Mouse (Mus musculus) limb, embryonic 15.5 days (tissue): ENCODE results near the gene Taf5. TPM values are rescaled to one million over a fixed set of nuclear protein-coding genes. Genes with fewer than 3 reads are reported as not detected.
A peak's percentile ranks its signal among the peaks of the same experiment; 100 is the strongest.

Experiments used
- ATAC-seq: fragments of 200-750 bp; cut with Nextera tagmentation; 2 replicates; pipeline ENCODE4 v1.8.0; 2017; ENCODE audit warnings: low read depth, moderate TSS enrichment; ENCODE audit not compliant: insufficient number of reproducible peaks, low FRiP score, low TSS enrichment
- H3K27ac ChIP-seq: fragments of 300-500 bp; sonication (generic); 2 replicates; pipeline ENCODE4 v1.5.1; 2015; ENCODE audit warnings: moderate library complexity, mild to moderate bottlenecking, inconsistent platforms
- H3K27me3 ChIP-seq: fragments of 300-500 bp; sonication (generic); 2 replicates; pipeline ENCODE4 v1.6.1; 2015; ENCODE audit warnings: inconsistent platforms
- H3K36me3 ChIP-seq: fragments of 300-500 bp; sonication (generic); 2 replicates; pipeline ENCODE4 v1.6.1; 2015; ENCODE audit warnings: inconsistent platforms
- H3K4me1 ChIP-seq: fragments of 300-500 bp; sonication (generic); 2 replicates; pipeline ENCODE4 v1.6.1; 2015; ENCODE audit warnings: inconsistent platforms
- H3K4me2 ChIP-seq: fragments of 300-500 bp; sonication (generic); 2 replicates; pipeline ENCODE4 v1.6.1; 2015; ENCODE audit warnings: mild to moderate bottlenecking, inconsistent platforms
- H3K4me3 ChIP-seq: fragments of 300-500 bp; sonication (generic); 2 replicates; pipeline ENCODE4 v1.5.1; 2015; ENCODE audit warnings: mild to moderate bottlenecking, inconsistent platforms
- H3K9ac ChIP-seq: fragments of 300-500 bp; sonication (generic); 2 replicates; pipeline ENCODE4 v1.6.1; 2015; ENCODE audit warnings: inconsistent platforms
- H3K9me3 ChIP-seq: fragments of 300-500 bp; sonication (generic); 2 replicates; pipeline ENCODE4 v1.6.1; 2016; ENCODE audit warnings: inconsistent platforms
- WGBS: fragments of 180-500 bp; shearing (Covaris S2); methylation state at CpG from one replicate; pipeline ENCODE4 v1.1.7; 2015; 5-methylcytosine and 5-hydroxymethylcytosine counted together
- polyA plus RNA-seq: library from polyadenylated mRNA; unstranded; fragments of >200 nt; fragmentation: Nextera tagmentation; extraction: Ambion mirVana; gene quantifications from 2 replicates; pipeline ENCODE4 v1.2.1, GENCODE M21; 2015

Gene Taf5
- polyA plus RNA-seq, 1 experiment from 2014 or later = 4.6 TPM

DNA sequence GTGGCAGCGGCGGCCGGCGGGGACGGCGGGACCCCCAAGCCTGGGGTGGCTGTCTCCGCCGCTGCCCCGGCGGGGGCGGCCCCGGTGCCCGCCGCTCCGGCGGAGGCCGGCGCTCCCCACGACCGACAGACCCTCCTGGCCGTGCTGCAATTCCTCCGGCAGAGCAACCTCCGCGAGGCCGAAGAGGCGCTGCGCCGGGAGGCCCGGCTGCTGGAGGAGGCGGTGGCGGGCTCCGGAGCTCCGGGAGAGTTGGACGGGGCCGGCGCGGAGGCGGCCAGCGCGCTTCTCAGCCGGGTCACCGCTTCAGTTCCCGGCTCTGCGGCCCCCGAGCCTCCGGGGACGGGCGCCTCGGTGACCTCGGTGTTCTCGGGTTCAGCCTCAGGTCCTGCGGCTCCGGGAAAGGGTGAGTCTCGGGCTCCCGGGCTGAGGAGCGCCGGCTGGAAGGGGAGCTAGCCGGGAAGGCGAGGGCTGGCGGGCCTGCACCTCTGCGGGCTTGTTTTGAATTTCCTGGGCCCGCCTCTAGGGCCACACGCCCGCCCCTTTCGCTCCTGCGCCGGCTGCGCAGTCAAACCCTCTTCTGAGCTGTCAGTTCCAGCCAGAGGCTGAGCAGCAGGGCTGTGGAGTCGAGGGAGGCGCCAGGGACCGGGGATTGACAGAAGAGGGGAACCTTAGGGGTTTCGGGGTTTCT lies 522 bp downstream of the Taf5 start:
- 0% methylated on average over 72 of the region's 72 CpGs for WGBS

DNA sequence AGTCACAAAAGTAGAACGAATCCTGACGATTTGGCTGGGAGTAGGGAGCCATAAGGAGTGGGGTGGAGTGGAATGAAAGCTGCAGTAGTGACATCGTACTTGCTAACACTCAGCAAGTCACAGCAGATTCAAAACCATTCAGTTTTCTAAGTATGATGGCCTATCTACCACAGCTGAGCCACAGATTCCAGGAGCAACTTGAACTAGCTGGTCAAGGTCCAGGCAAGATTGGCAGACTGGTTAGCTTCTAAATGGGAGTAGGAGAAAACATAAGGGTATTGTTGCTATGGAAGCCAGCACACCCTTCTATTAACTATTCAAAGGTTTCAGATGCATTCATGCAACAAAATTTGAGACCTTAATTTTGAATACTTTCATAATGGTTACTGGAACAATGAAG lies 20.7 kb downstream of the Taf5 start:
- Histone ChIP-seq H3K27me3 (no peaks in the 10 kb centered on the region), H3K9me3 (no peaks in the 10 kb centered on the region), H3K36me3 (peaks cover 34% of the 10 kb centered on the region), H3K4me3 (no peak overlapping the region), H3K4me1 (peaks cover 20% of the 10 kb centered on the region), H3K4me2 (no peak overlapping the region), H3K27ac (no peak overlapping the region), H3K9ac (no peak overlapping the region)
- 78% methylated on average over 3 of the region's 3 CpGs for WGBS
- no peak for ATAC-seq

More for the DNA sequence above, 522 bp downstream of the Taf5 start:
- Histone ChIP-seq H3K4me3 (peak overlapping the region; percentile 80), H3K27ac (peak overlapping the region; percentile 92), H3K4me2 (peak overlapping the region; percentile 69), H3K36me3 (peaks cover 20% of the 10 kb centered on the region), H3K9ac (peak overlapping the region; percentile 90), H3K27me3 (no peaks in the 10 kb centered on the region), H3K9me3 (no peaks in the 10 kb centered on the region), H3K4me1 (peaks cover 10% of the 10 kb centered on the region)
- peak; percentile 88 for ATAC-seq

DNA sequence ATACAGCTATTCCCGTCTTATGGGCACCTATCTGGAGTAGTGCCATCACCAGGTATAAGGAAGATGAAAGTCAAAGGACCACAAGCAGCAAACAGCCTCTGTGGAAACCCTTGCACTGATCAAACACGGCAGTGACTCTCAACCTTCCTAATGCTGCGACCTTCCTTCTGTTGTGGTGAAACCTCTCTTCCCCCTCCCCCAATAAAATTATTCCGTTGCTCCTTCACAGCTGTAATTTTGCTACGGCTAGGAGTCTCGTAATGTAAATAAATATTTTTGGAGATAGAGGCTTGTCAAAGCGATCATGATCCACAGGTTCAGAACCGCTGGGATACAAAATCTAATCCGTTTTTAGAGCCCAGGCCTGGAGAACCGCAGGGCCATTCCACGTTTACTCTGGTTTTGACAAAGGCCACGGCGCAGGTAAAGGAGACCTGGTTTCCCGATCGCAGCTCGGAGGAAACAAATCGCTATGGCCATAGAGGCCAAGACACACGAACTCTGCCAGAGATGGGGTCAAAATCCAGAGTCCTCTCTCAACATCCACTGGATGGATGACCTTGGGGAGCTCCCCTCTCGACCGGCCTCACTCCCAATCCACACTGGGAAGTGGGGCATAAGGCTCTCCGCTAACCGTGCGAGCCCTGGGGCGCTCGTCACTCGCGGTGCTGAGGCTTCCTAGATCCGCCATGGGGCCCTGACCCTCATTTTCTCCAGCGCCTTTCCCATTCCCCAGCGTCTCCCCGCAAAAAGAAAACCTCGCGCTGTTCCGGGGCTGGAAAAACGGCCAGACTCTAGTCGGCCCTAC lies 22.4 kb downstream of the Taf5 start:
- H3K36me3 ChIP-seq = peaks cover 31% of the 10 kb centered on the region
- 1% methylated on average over 36 of the region's 36 CpGs for WGBS
- peak overlapping the region; percentile 66 for H3K4me3 ChIP-seq
- H3K9me3 ChIP-seq = no peaks in the 10 kb centered on the region
- ATAC-seq = peak; percentile 36
- H3K9ac ChIP-seq = peak overlapping the region; percentile 88
- H3K4me1 ChIP-seq = peaks cover 20% of the 10 kb centered on the region
- H3K27me3 ChIP-seq = no peaks in the 10 kb centered on the region
- H3K4me2 ChIP-seq = peak overlapping the region; percentile 74
- H3K27ac ChIP-seq = peak overlapping the region; percentile 75

DNA sequence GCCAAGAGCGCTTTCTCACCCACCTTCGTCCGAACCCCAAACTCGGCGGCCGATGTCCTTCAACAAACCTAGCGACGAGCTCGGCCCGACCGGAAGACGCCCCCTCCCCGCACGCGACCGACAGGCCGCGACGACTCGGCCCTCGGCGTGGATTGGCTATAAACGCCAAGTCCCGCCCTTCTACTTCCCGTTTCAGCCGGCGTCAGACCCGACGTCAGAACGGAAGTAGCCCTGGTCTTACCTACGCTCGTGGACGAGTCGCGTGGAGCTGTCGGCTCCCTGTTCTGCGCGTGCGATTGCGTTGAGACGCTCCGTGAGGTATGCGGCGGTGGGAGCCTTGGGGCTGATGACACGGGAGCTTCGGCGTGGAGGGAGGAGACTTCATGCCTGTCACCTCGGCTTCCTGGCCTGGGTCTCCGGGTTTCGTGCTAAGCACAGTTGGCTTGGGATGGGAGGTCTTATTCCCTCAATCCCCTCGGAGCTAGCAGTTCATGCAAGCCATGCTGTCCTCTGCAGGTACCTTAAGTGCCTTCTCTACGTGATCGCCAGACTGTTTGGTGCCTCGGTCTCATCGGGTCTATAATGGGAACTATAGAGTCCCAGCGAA lies 23.1 kb downstream of the Taf5 start, which contains the start of the genes Usmg5 and Pdcd11:
Usmg5 (minus strand) TSS at position 98 of the 607 bp plus-strand sequence.
Pdcd11 (plus strand) TSS at position 219 of the 607 bp plus-strand sequence.
- ATAC-seq = peak; percentile 95
- Histone ChIP-seq H3K4me1 (peaks cover 20% of the 10 kb centered on the region), H3K27me3 (no peaks in the 10 kb centered on the region), H3K4me2 (peak within 1 kb of the TSS; percentile 74), H3K27ac (peak within 1 kb of the TSS; percentile 81), H3K9ac (peak within 1 kb of the TSS; percentile 88), H3K36me3 (peaks cover 33% of the 10 kb centered on the region), H3K4me3 (peak within 1 kb of the TSS; percentile 66), H3K9me3 (no peaks in the 10 kb centered on the region)
- WGBS = under 1% methylated on average over 56 of the region's 56 CpGs

DNA sequence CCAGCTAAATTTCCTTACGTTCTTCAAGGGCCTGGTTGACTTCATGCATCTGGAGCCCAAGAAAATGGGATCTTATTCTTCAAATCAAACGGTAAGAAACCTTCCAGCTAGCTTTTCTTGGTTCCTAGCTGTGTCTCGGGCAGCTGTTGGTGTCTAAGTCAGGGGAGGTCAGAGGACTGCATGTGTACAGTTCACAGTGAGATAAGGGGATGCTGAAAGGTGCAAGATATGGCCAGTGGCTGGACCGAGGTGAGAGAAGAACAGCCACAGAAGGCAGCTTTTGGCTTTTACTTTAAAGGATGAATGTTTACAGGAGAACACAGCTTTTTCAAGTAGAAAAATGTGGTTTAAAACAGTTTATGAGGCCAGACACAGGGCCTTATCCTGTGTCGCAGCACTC lies 33.5 kb downstream of the Taf5 start:
- 95% methylated on average over 5 of the region's 5 CpGs for WGBS
- no peak overlapping the region for H3K9ac ChIP-seq
- H3K9me3 ChIP-seq = no peaks in the 10 kb centered on the region
- H3K36me3 ChIP-seq = peaks cover 97% of the 10 kb centered on the region
- no peak overlapping the region for H3K4me2 ChIP-seq
- H3K4me3 ChIP-seq = no peak overlapping the region
- no peaks in the 10 kb centered on the region for H3K27me3 ChIP-seq
- ATAC-seq = no peak
- no peaks in the 10 kb centered on the region for H3K4me1 ChIP-seq
- no peak overlapping the region for H3K27ac ChIP-seq

DNA sequence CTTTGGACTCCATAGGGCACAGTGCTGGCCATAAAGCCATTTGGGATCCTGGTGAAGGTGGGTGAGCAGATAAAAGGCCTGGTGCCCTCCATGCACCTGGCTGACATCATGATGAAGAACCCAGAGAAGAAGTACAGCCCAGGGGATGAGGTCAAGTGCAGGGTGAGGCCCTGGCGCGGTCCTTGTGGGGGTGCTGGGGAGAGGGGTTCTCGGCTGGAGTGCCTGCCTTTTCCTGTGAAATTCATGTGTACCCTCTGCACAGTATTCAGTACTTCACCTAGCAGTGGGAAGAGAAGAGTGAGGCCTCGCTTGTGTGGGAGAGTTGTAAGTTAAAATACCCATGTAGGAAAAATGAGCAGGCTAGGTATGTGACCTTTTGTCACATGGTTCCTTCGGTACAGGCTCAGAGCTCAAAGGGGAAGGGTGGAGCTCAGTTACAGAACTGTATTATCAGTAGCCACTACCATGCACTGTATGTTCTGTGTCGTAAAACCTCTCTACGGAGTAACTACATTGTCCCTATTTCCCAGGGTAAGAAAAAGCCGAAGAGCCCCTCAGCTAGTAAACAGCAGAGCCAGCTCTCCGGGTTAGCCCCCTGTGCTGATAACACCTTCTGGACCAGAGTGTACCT lies 37.2 kb downstream of the Taf5 start:
- WGBS = 90% methylated on average over 9 of the region's 9 CpGs
- peaks cover 99% of the 10 kb centered on the region for H3K36me3 ChIP-seq
- H3K9ac ChIP-seq = no peak overlapping the region
- no peak for ATAC-seq
- H3K4me1 ChIP-seq = no peaks in the 10 kb centered on the region
- no peak overlapping the region for H3K27ac ChIP-seq
- H3K27me3 ChIP-seq = no peaks in the 10 kb centered on the region
- H3K4me3 ChIP-seq = no peak overlapping the region
- H3K9me3 ChIP-seq = no peaks in the 10 kb centered on the region
- H3K4me2 ChIP-seq = no peak overlapping the region

DNA sequence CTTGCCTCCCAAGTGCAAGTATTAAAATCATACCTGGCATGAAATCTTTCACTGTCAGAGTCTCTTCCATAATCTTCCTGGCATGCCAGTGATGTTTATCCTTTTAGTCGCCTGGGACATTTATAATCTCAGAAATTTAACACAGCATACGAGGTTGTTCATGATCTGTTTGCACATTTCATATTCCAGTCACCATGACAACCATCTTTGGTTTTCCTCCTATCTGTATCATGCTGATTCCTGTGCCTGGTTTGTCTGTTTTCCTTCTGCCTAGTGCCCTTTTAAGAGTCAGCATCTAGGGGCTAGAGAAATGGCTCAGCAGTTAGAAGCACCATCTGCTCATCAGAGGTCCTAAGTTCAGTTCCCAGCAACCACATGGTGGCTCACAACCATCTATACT lies 51.1 kb downstream of the Taf5 start:
- ATAC-seq = no peak
- H3K9me3 ChIP-seq = no peaks in the 10 kb centered on the region

DNA sequence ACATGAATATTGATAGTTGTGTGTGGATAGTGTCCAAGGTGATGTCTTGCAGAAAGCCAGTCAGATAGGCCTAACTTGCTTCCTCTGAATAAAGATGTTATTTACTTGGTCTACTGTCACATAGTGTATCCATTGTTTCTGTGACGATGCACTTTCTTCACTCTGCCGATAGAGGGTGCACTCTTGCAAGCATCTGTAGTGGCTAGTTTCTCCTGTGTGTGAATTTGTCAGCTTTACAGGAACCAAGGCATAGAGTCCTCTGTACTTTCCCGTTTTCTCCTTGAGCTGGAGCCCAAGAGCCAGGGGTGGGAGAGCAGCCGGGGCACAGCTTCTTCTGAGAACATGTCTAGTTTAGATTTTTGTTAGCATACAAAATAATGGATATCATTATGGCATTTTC lies 53.5 kb downstream of the Taf5 start:
- ATAC-seq = no peak
- H3K9me3 ChIP-seq = no peaks in the 10 kb centered on the region
- 39% methylated on average over 4 of the region's 4 CpGs for WGBS
- H3K4me1 ChIP-seq = no peaks in the 10 kb centered on the region
- no peak overlapping the region for H3K9ac ChIP-seq
- peaks cover 70% of the 10 kb centered on the region for H3K36me3 ChIP-seq
- H3K27ac ChIP-seq = no peak overlapping the region
- H3K4me2 ChIP-seq = no peak overlapping the region
- H3K27me3 ChIP-seq = no peaks in the 10 kb centered on the region
- H3K4me3 ChIP-seq = no peak overlapping the region

More for the DNA sequence above, 51.1 kb downstream of the Taf5 start:
- H3K4me1 ChIP-seq = no peaks in the 10 kb centered on the region
- 80% methylated on average over 2 of the region's 2 CpGs for WGBS
- H3K27ac ChIP-seq = no peak overlapping the region
- no peak overlapping the region for H3K9ac ChIP-seq
- no peak overlapping the region for H3K4me2 ChIP-seq
- peaks cover 73% of the 10 kb centered on the region for H3K36me3 ChIP-seq
- no peak overlapping the region for H3K4me3 ChIP-seq
- no peaks in the 10 kb centered on the region for H3K27me3 ChIP-seq

DNA sequence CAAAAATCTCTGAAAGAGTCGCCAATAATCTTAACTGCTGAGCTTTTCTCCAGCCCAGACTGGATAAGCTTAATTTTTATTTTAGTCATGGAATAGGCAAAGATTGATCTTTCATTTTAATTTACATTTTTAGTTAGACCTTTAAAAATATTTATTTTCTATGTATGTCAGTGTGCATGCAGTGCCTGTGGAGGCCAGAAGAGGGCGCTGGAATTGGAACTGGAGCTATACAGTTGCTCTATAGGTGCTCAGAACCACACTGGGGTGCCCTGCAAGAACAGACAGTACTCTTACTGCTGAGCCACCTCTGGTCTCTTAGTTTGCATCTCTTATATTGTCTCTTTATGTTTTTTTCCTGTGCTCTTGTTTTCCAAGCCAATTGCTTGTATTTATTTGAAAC lies 55.3 kb downstream of the Taf5 start:
- WGBS = 22% methylated on average over 2 of the region's 2 CpGs
- no peak overlapping the region for H3K4me2 ChIP-seq
- peaks cover 70% of the 10 kb centered on the region for H3K36me3 ChIP-seq
- no peaks in the 10 kb centered on the region for H3K4me1 ChIP-seq
- H3K27me3 ChIP-seq = no peaks in the 10 kb centered on the region
- H3K27ac ChIP-seq = no peak overlapping the region
- no peak for ATAC-seq
- no peaks in the 10 kb centered on the region for H3K9me3 ChIP-seq
- no peak overlapping the region for H3K9ac ChIP-seq
- no peak overlapping the region for H3K4me3 ChIP-seq

DNA sequence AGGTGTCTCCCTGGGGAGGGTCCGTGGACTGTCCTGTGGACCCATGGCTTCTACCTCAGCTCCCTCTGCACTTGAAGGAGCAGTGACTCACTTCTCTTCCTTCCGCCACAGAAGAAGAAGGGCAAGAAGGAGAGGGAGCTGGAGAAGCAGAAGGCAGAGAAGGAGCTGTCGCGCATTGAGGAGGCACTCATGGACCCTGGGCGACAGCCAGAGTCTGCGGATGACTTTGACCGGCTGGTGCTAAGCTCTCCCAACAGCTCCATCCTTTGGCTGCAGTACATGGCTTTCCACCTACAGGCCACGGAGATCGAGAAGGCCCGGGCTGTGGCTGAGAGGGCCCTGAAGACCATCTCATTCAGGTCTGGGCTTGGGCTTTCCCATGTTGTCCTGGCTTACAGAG lies 60.6 kb downstream of the Taf5 start:
- Histone ChIP-seq H3K4me3 (no peak overlapping the region), H3K36me3 (peaks cover 88% of the 10 kb centered on the region), H3K4me1 (no peaks in the 10 kb centered on the region), H3K9me3 (no peaks in the 10 kb centered on the region), H3K27ac (no peak overlapping the region), H3K9ac (no peak overlapping the region), H3K4me2 (no peak overlapping the region), H3K27me3 (no peaks in the 10 kb centered on the region)
- no peak for ATAC-seq
- 94% methylated on average over 10 of the region's 10 CpGs for WGBS

DNA sequence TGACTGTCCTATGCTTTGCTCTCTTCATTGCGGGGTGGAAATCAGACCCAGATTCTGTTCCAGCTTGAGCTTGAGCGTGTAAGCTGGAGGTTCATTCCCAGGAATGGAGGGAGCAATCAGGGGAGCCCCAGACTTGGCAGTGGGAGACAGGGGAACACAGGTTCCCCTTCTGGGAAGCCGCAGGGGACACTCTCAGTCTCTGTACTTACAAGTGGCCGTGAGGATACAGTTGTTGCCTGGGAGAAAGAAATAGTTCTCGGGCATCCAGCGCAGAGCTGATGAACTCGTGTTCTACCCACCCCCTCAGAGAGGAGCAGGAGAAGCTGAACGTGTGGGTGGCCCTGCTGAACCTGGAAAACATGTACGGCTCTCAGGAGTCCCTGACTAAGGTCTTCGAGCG lies 61.3 kb downstream of the Taf5 start:
- ATAC-seq = no peak

More for the DNA sequence above, 61.3 kb downstream of the Taf5 start:
- Histone ChIP-seq H3K27me3 (no peaks in the 10 kb centered on the region), H3K9me3 (no peaks in the 10 kb centered on the region), H3K4me3 (no peak overlapping the region), H3K27ac (no peak overlapping the region), H3K4me1 (no peaks in the 10 kb centered on the region), H3K9ac (no peak overlapping the region), H3K36me3 (peaks cover 95% of the 10 kb centered on the region), H3K4me2 (no peak overlapping the region)
- WGBS = 89% methylated on average over 11 of the region's 11 CpGs
